Mouse (Mus musculus) gastrocnemius, postnatal 4 days (tissue): ENCODE results near the gene Fgfr3. TPM values are rescaled to one million over a fixed set of nuclear protein-coding genes. Genes with fewer than 3 reads are reported as not detected.

Source experiments
- DNase-seq, 2 experiments: peaks; one replicate each; pipeline ENCODE4 v3.0.0; 2021 to 2022; ENCODE audit warnings: low spot score in 2 of 2, mixed read lengths in 2 of 2
- long read RNA-seq, 2 experiments: library from polyadenylated mRNA; stranded (forward); transcript quantifications; one replicate each; pipeline ENCODE4 v2.0.0; 2021
- total RNA-seq, 2 experiments: library from RNA; stranded (reverse); gene quantifications; 2 replicates each; pipeline ENCODE4 v1.2.3; 2021

Gene Fgfr3
- total RNA-seq, result 1 to 10 TPM; 2.2 to 2.6 TPM
- long read RNA-seq, experiment 1, partial matches to known transcripts, result 0 of 2 reads
- long read RNA-seq, experiment 1, other reads (novel, unspliced or antisense), result 0 of 2 reads
- long read RNA-seq, experiment 2, partial matches to known transcripts, result 0 of 1 reads
- long read RNA-seq, experiment 2, other reads (novel, unspliced or antisense), result 0 of 1 reads

DNA sequence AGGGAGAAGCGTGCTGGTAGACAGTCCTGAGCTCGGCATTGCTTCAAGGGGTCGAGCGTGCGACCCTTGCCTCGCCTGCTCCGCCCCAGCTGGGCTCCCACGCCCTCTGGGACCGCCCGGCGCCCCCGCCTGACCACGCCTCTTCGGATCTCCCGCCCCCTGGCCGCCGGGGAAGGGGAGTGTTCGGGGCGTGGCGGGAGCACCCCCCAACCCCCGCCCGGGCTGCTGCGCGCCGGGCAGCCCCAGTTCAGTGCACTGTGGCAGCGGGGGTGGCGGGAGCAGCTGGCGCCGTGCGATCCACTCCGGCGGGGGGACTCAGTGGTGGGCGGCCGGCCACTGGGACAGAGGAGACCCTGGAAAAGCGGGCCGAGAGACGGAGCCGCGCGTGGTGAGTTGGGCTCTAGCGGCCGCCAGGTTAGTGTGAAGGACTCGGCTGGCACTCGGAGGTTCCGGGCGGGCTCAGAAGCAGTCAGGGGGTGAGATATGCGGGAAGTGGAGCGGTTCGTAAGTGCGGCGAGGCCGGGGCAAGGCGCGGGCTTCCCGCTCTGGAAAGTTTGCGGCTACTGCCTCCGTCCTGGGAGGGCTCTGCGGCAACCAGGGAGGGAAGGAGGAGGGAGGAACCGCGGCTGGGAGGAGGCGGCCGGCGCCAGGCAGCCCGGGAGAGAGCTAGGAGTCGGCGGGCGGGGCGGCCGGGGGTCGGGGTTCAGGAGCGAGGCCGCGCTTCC, at the start of gene Fgfr3:
Gene Fgfr3, plus strand, starts transcription at position 134 of the 725 bp plus-strand sequence.
- DNase-seq, result peak in 1 of 2 experiments; percentile 56

DNA sequence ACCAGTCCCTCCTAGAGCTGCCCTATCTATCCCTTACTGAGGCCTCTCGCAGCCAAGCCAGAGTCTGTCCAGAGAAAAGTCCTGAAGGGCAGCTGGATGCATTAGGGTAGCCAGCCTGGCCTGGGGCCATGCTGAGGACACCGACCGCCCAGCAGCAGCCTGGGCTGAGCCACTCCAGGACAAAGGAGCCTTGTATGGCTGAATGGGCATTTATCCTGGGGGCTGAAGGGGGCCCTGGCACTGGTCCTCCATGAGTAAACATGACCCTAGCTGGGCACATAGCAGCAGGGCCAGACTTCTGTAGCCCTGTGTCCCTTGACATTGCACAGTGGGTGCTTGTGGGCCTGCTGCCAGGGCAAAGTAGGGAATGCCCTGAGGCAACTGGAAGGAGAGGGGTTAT, 47.0 kb upstream of the Fgfr3 start:
- DNase-seq, result peak in 1 of 2 experiments; percentile 41

GRCm38 (mm10) chr5:33675964-33676363, 45.5 kb upstream of the Fgfr3 start:
- peak in 1 of 2 experiments; percentile 53 for DNase-seq

- no peak for DNase-seq
Observed at GRCm38 (mm10) chr5:33678244-33678643, 43.2 kb upstream of the Fgfr3 start.

DNA sequence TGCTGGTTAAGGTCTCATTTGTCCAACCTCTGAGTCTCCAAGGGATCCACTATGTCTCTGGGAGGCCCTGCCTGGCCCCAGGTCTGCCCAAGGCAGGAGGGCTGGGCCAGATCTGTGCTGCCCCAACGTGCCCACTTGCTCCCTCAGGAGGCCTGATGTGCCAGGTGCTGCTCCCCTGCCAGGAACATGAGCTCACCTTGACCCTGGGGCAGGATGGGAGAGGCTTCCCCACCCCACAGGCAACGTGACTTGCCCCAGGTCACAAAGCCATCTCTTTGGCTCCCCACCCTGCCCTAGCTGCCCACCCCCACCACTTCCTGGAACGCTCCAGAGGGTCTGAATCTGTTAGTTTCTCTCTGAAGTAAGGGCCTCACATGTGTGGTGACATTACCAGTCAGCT, 40.4 kb upstream of the Fgfr3 start:
- no peak for DNase-seq

- no peak for DNase-seq
Observed at GRCm38 (mm10) chr5:33681611-33682388, 39.7 kb upstream of the Fgfr3 start.

- no peak for DNase-seq
Observed at GRCm38 (mm10) chr5:33682963-33683362, 38.5 kb upstream of the Fgfr3 start.

GRCm38 (mm10) chr5:33683897-33684652, 37.4 kb upstream of the Fgfr3 start:
- DNase-seq, result no peak

DNA sequence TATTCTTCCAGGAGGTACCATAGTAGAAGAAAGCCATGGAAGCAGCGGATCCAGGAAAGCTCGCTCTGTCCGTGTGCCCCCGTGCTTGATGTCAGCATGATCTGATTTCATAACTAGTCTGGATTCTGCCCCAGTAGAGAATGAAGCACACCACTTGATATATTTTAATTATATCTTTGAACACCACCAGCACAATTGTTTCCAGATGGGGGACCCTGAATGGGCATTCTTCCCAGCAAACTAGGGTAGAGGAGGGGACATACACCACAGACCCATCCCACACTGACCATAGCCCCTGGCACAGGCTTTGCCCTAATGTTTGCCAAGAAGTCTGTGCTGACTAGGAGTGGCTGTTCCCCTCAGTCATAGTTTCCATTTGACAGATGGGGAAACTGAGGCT, 36.5 kb upstream of the Fgfr3 start:
- DNase-seq, result no peak

DNA sequence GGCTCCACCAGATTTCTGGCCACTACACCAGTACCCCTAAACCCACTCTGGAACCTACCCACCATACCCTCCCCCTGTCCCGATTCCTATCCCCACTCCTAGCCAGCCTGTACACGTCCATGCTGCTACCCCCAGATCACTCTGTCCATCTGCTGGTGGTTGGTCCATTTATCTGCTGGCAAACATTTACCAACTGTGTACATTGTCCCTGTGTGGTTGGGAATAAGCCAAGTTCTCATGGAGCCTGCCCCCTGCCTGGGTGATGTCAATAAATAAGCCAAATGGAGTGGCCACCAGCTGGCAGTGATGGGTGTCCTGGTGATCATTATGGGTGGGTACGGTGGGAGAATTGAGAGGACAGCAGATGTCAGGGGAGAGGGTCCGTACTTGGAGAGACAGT, 34.3 kb upstream of the Fgfr3 start:
- DNase-seq, result no peak

GRCm38 (mm10) chr5:33688278-33689220, 32.9 kb upstream of the Fgfr3 start:
- DNase-seq, result no peak

DNA sequence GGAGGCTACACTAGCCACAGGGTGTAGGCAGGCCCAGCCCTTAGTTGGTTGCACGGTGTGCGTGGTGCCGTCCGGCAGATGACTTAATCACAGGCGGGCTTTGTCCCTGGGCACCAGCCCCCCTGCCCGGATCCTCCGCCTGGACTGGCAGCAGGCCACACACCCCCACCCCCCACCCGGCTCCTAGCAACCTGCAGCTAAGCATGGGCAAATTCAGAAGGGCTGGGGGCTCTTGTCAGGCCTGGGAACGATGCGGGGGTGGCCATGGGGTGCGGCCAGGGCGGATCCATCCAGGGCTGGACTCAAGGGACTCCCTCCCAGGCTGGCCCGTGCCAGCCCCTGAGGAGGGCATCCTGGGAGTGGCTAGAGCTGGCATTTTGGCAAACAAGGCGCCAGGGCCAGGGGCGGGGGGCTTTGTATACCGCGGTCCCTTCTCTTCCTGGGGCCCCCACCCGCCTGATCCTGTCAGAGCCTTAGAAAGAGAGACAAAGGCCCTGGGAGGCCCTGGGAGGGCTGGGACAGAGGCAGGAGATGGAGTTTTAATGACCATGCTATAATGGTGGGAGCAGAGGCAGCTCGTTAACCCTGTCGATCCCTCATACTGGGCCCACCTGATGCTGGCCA, 32.1 kb upstream of the Fgfr3 start:
- DNase-seq, result no peak

DNA sequence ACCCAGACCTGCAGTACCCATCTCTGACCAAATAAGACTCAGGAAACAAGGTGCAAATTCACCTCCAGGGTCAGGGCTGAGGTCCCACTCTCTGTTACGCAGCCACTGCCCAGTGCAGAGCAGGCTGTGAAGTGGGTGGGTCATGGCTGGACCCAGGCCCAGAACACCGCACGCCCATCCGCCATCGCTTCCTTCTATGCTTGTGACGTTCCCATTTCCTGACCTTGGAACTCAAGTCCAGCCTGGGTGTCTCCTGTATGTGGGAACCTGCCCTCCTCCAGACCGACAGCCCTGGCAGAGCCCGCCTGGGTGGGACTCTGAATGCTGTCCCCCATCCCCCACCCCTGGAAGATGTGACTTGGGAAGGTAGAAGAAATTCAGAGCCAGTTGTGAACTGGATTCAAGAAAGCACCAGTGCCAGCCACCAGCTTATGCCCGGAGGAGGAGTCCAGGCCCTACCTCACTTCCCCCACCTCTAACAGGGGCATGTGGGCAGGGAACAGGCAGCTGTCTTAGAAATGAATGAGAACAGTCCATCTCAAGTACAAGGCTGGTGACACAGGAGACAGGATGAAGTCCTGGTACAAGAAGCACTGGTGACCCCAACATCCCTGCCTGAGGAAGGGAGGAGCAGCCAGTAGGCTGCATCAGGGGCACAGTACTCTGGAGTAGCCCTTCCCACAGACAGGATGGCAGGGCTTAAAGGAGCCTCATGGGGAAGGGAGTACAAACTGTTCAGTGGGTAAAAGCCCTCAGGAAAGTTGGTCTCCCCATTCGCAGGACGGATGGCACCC, 31.4 kb upstream of the Fgfr3 start:
- no peak for DNase-seq

DNA sequence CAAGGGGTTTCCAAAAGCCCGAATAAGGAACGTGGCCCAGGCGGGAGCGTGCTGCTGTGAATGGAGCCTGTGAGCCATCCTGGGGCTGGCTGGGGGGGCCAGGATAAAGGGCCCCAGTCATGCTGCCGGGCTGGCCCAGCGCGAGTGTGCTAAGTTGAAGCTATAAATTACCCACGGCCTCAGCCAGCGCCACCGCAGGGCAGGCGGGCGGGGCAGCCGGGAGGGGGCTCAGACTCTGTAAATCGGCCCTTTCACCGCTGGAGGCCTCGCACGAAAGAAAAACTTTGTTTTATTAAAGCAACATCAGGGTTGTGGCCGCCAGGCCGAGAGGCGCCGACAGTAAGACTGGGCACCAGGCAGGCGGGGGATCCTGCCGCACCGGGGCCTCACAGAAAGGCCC, 29.1 kb upstream of the Fgfr3 start:
- peak in 1 of 2 experiments; percentile 38 for DNase-seq

DNA sequence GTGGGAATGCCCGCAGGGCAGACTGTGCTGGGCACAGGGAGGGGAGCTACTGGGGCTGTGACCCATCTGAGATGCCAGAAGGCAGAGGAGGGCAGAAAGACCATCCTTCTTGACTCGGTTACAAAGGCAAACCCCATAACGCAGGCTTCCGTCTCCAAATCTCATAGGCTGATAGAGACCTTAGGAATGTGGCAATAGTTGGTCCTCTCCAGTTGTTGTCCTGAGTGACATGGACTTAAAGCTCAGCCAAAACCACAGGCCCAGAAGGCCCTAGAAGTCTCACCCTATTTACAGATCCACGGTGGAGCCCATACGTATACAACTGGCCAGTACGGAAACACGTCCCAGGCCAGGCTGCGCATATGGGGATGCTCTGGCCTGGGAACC, 27.0 kb upstream of the Fgfr3 start:
- DNase-seq, result no peak

- DNase-seq, result peak in 1 of 2 experiments; percentile 47
Observed at GRCm38 (mm10) chr5:33694848-33695717, 26.4 kb upstream of the Fgfr3 start.

GRCm38 (mm10) chr5:33695718-33696121, 25.8 kb upstream of the Fgfr3 start:
- peak in 1 of 2 experiments; percentile 37 for DNase-seq

GRCm38 (mm10) chr5:33696430-33696829, 25.0 kb upstream of the Fgfr3 start:
- DNase-seq, result no peak
